Mouse (Mus musculus): ENCODE results near the gene Prss44. TPM values are rescaled to one million over a fixed set of nuclear protein-coding genes. Genes with fewer than 3 reads are reported as not detected.
"Not testable (repeated sequence)": the region's sequence is repeated elsewhere in the genome, so short reads cannot be mapped to it uniquely, and the experiment has no call there.

The Prss44 gene
- total and polyA plus RNA-seq, 2 experiments from 2014 or later, result 0.10 TPM; not detected in 1

DNA sequence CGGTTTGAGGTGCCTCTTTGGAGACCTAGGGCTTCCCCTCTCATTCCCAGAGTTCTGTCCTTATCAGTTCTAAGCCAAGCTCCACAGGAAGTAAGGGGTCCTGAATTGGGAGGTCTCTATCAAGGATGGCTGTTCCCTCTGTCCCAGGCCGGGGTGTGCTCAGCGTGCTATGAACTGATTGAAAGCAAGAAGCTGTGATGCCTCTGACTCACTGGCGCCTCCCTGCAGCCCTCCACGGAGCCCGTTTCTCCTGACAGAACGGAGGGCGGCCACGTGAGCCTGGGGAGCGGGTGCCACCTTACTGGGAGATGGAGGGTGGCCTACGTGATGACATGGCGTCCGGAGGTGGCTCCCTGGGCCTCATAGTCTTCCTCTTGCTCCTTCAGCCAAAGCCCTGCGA lies 15.9 kb upstream of the Prss44 start, which contains the start of gene Prss42:
Gene Prss42 (plus strand): TSS at position 301 of the 400 bp plus-strand sequence.
- no peak for ATAC-seq
- Histone ChIP-seq H3K27me3 (ENCODE audit: insufficient read depth, low read length) (no peaks in the 10 kb centered on the region), H3K4me2 (ENCODE audit: low read depth, low read length) (no peak within 1 kb of the TSS), H3K4me3 (ENCODE audit: low read length) (no peak within 1 kb of the TSS), H3K9me3 (ENCODE audit: low read length) (no peaks in the 10 kb centered on the region), H3K36me3 (ENCODE audit: insufficient read depth, low read length) (no peaks in the 10 kb centered on the region), H3K27ac (no peak within 1 kb of the TSS), H3K9ac (replicated peaks; ENCODE audit: low read length) (no peak within 1 kb of the TSS), H3K4me1 (ENCODE audit: insufficient read depth, low read length) (no peaks in the 10 kb centered on the region)
- no peak for TF ChIP-seq CTCF (IDR thresholded peaks at IDR 0.05; ENCODE audit: low read depth)
- 92% methylated on average over 14 of the region's 14 CpGs for WGBS
- DNase-seq (ENCODE audit: low spot score), result no peak

DNA sequence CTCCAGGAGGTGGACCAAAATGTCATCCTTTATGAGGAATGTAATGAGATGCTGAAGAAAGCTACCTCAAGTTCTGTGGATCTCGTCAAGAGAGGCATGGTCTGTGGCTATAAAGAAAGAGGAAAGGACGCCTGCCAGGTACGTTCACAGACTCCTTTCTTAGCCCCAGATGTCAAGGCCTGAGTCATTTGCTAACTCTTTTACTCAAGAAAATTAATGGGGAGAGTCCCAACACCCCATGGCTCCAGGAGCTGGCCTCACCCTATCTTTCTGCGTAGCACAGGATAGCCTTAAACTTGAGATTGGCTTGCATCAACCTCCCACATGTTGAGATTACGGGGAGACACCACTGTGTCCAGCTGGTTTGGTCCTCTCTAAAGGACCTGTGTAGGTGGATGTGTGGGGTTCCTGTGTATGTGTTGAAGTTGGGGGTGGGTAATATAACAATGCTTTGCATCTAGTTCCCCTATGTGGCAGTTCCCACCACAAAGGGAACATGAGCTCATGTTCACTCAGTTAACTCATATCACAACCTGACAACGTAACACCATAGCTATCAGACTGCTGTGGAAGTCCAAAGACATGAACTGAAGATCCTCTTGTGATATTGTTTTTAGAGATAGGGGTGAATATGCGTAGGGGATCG lies 12.8 kb upstream of the Prss44 start:
- no peaks in the 10 kb centered on the region for H3K36me3 ChIP-seq (ENCODE audit: insufficient read depth, low read length)
- no peaks in the 10 kb centered on the region for H3K27me3 ChIP-seq (ENCODE audit: insufficient read depth, low read length)
- no peak overlapping the region for H3K27ac ChIP-seq
- DNase-seq (ENCODE audit: low spot score), result no peak
- no peak overlapping the region for H3K4me2 ChIP-seq (ENCODE audit: low read depth, low read length)
- 93% methylated on average over 8 of the region's 8 CpGs for WGBS
- no peak for ATAC-seq
- H3K4me3 ChIP-seq (ENCODE audit: low read length), result no peak overlapping the region
- no peak for TF ChIP-seq CTCF (IDR thresholded peaks at IDR 0.05; ENCODE audit: low read depth)
- no peaks in the 10 kb centered on the region for H3K9me3 ChIP-seq (ENCODE audit: low read length)
- H3K4me1 ChIP-seq (ENCODE audit: insufficient read depth, low read length), result no peaks in the 10 kb centered on the region
- H3K9ac ChIP-seq (replicated peaks; ENCODE audit: low read length), result no peak overlapping the region

DNA sequence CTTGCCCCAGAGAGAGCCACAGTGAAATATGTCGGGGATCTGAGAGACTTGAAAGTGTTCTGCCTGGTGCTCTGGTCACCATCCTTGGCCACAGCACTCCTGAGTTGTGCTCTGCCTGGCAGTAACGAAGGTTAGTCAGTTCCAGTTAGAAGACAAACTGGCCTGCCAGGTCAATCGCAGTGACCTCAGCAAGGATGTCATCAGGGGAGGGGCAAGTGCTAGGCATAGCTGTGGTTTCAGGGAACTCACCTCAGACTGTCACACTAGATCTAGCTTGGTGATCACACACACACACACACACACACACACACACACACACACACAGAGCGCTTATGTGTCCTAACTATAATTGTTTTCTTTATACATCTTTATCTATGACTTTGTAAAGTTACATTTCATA lies 10.5 kb upstream of the Prss44 start:
- Histone ChIP-seq H3K9me3 (ENCODE audit: low read length) (no peaks in the 10 kb centered on the region), H3K4me3 (ENCODE audit: low read length) (no peak overlapping the region), H3K36me3 (ENCODE audit: insufficient read depth, low read length) (no peaks in the 10 kb centered on the region), H3K27me3 (ENCODE audit: insufficient read depth, low read length) (no peaks in the 10 kb centered on the region), H3K27ac (no peak overlapping the region), H3K4me1 (ENCODE audit: insufficient read depth, low read length) (no peaks in the 10 kb centered on the region), H3K9ac (replicated peaks; ENCODE audit: low read length) (no peak overlapping the region), H3K4me2 (ENCODE audit: low read depth, low read length) (no peak overlapping the region)
- no peak for TF ChIP-seq CTCF (IDR thresholded peaks at IDR 0.05; ENCODE audit: low read depth)
- 71% methylated on average over 4 of the region's 4 CpGs for WGBS
- no peak for ATAC-seq
- no peak for DNase-seq (ENCODE audit: low spot score)

DNA sequence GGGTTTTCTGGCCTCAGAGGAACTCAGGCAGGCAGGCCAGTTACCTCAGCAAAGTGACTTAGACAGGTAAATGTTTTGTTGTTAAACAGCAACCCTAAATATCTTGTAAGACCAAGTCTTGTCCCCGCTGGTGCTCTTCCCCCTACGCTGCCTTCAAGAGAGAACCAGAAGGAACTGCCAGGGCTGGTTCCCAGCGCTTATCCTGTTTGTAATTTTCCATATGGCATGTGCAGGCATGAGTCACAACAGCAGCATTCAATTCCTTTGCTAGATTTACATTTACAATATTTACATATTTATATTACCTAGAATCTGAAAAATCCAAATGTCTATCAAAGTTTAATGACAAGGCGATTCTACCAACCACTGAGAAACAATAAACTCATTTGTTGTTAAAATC lies 3.7 kb upstream of the Prss44 start:
- DNase-seq (ENCODE audit: low spot score) (no peak), ATAC-seq (no peak)
- Histone ChIP-seq H3K9me3 (ENCODE audit: low read length) (no peaks in the 10 kb centered on the region), H3K27me3 (ENCODE audit: insufficient read depth, low read length) (no peaks in the 10 kb centered on the region), H3K4me3 (ENCODE audit: low read length) (no peak overlapping the region), H3K4me1 (ENCODE audit: insufficient read depth, low read length) (no peaks in the 10 kb centered on the region), H3K9ac (replicated peaks; ENCODE audit: low read length) (no peak overlapping the region), H3K36me3 (ENCODE audit: insufficient read depth, low read length) (no peaks in the 10 kb centered on the region), H3K27ac (no peak overlapping the region), H3K4me2 (ENCODE audit: low read depth, low read length) (no peak overlapping the region)
- TF ChIP-seq CTCF (IDR thresholded peaks at IDR 0.05; ENCODE audit: low read depth), result no peak
- WGBS, result 94% methylated on average over 4 of the region's 4 CpGs

DNA sequence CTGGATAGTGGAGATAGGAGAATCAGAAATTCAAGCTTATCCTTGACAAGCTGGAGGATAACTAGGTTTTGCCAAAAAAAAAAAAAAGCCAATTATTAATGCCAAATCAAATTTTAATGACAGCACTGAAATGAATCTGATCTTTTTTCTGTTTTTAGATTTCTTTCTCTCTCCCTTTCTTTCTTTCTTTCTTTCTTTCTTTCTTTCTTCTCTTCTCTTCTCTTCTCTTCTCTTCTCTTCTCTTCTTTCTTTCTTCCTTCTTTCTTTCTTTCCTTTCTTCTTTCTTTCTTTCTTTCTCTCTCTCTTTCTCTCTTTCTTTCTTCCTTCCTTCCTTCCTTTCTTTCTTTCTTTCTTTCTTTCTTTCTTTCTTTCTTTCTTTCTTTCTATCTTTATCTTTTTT lies 6.8 kb downstream of the Prss44 start:
- not testable (repeated sequence) for H3K9ac ChIP-seq (replicated peaks; ENCODE audit: low read length); H3K36me3 ChIP-seq (ENCODE audit: insufficient read depth, low read length); H3K9me3 ChIP-seq (ENCODE audit: low read length); ATAC-seq; DNase-seq (ENCODE audit: low spot score); H3K4me3 ChIP-seq (ENCODE audit: low read length); H3K27me3 ChIP-seq (ENCODE audit: insufficient read depth, low read length); H3K27ac ChIP-seq; H3K4me1 ChIP-seq (ENCODE audit: insufficient read depth, low read length); H3K4me2 ChIP-seq (ENCODE audit: low read depth, low read length)

DNA sequence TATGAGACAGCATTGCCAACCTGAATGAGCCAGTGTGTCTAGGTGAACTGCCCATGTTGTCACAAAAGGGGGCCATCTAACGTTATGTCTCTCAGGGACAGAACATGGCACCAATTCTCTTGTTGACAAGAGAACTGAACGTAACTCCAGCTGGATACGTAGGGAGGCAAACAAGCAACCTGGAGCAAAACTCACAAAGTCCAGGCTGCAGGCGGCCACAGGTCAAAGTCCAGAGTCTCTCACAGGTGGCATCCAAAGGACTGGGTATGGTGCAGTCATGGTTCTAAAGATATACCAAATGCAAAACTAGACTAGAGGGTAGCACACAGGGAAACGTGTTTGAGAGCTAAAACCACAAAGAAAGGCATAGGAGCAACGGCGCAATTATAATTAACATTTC lies 7.6 kb downstream of the Prss44 start:
- H3K36me3 ChIP-seq (ENCODE audit: insufficient read depth, low read length), result no peaks in the 10 kb centered on the region
- H3K27ac ChIP-seq, result no peak overlapping the region
- ATAC-seq (no peak), DNase-seq (ENCODE audit: low spot score) (no peak)
- H3K9me3 ChIP-seq (ENCODE audit: low read length), result no peaks in the 10 kb centered on the region
- H3K9ac ChIP-seq (replicated peaks; ENCODE audit: low read length), result no peak overlapping the region
- no peak for TF ChIP-seq CTCF (IDR thresholded peaks at IDR 0.05; ENCODE audit: low read depth)
- no peak overlapping the region for H3K4me3 ChIP-seq (ENCODE audit: low read length)
- H3K4me2 ChIP-seq (ENCODE audit: low read depth, low read length), result no peak overlapping the region
- no peaks in the 10 kb centered on the region for H3K27me3 ChIP-seq (ENCODE audit: insufficient read depth, low read length)
- 85% methylated on average over 7 of the region's 7 CpGs for WGBS
- no peaks in the 10 kb centered on the region for H3K4me1 ChIP-seq (ENCODE audit: insufficient read depth, low read length)

DNA sequence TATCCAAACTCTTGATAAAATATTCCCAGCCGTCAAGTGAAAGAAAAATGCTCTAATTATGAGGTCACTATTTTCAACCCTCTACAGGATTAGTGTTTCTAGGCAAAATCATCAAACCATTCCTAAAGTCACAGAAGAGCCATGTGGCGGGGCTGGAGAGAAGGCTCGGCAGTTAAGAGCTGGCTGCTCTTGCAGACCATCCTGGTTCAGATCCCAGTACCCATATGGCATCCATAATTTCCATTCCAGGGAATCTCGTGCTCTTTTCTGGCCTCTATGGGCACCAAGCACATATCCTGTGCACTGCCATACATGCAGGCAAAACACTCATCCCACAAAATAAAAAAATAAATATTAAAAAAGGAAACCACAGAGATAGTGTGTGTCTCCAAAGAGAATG lies 11.6 kb downstream of the Prss44 start:
- H3K4me2 ChIP-seq (ENCODE audit: low read depth, low read length), result no peak overlapping the region
- ATAC-seq, result no peak
- no peaks in the 10 kb centered on the region for H3K27me3 ChIP-seq (ENCODE audit: insufficient read depth, low read length)
- WGBS, result 56% methylated on average over 4 of the region's 4 CpGs
- no peak overlapping the region for H3K9ac ChIP-seq (replicated peaks; ENCODE audit: low read length)
- H3K9me3 ChIP-seq (ENCODE audit: low read length), result no peaks in the 10 kb centered on the region
- peak; percentile 25 for DNase-seq (ENCODE audit: low spot score)
- TF ChIP-seq CTCF (IDR thresholded peaks at IDR 0.05; ENCODE audit: low read depth), result no peak
- H3K27ac ChIP-seq, result no peak overlapping the region
- H3K4me3 ChIP-seq (ENCODE audit: low read length), result no peak overlapping the region
- H3K36me3 ChIP-seq (ENCODE audit: insufficient read depth, low read length), result no peaks in the 10 kb centered on the region
- H3K4me1 ChIP-seq (ENCODE audit: insufficient read depth, low read length), result no peaks in the 10 kb centered on the region

Data from hindbrain, postnatal 0 days (tissue).